Mouse (Mus musculus) embryonic facial prominence, embryonic 11.5 days (tissue): ENCODE data around the gene Enox1. TPM values are rescaled to one million over a fixed set of nuclear protein-coding genes. Genes with fewer than 3 reads are reported as not detected.

Experiments used
- ATAC-seq: fragments of 200-750 bp; cut with Nextera tagmentation; replicated peaks from 2 replicates; pipeline ENCODE4 v1.8.0; 2017; ENCODE audit warnings: low read depth; ENCODE audit not compliant: insufficient number of reproducible peaks, low FRiP score, low TSS enrichment
- DNase-seq: peaks from one replicate; pipeline ENCODE4 v3.0.0-alpha.2; 2015; ENCODE audit warnings: low spot score
- H3K27ac ChIP-seq: fragments of 300-500 bp; sonication (generic); replicated peaks from 2 replicates; pipeline ENCODE4 v1.5.1; 2014; ENCODE audit warnings: mild to moderate bottlenecking, low read depth, low read length, control low read depth
- H3K27me3 ChIP-seq: fragments of 300-500 bp; sonication (generic); 2 replicates; pipeline ENCODE4 v1.6.1; 2014; ENCODE audit warnings: mild to moderate bottlenecking, low read length, moderate library complexity, mixed read lengths; ENCODE audit not compliant: control insufficient read depth, insufficient read depth
- H3K36me3 ChIP-seq: fragments of 300-500 bp; sonication (generic); replicated peaks from 2 replicates; pipeline ENCODE4 v1.6.1; 2014; ENCODE audit warnings: low read depth, mild to moderate bottlenecking, low read length, moderate library complexity, mixed read lengths; ENCODE audit not compliant: control insufficient read depth, insufficient read depth
- H3K4me1 ChIP-seq: fragments of 300-500 bp; sonication (generic); 2 replicates; pipeline ENCODE4 v1.6.1; 2014; ENCODE audit warnings: low read length, mixed read lengths; ENCODE audit not compliant: control insufficient read depth, insufficient read depth
- H3K4me2 ChIP-seq: fragments of 300-500 bp; sonication (generic); 2 replicates; pipeline ENCODE4 v1.6.1; 2014; ENCODE audit warnings: low read depth, mild to moderate bottlenecking, control low read depth, low read length, moderate library complexity
- H3K4me3 ChIP-seq: fragments of 300-500 bp; sonication (generic); 2 replicates; pipeline ENCODE4 v1.5.1; 2014; ENCODE audit warnings: low read depth, low read length, control low read depth
- H3K9ac ChIP-seq: fragments of 300-500 bp; sonication (generic); replicated peaks from 2 replicates; pipeline ENCODE4 v1.6.1; 2014; ENCODE audit warnings: mild to moderate bottlenecking, control low read depth, low read length
- H3K9me3 ChIP-seq: fragments of 300-500 bp; sonication (generic); replicated peaks from 2 replicates; pipeline ENCODE4 v1.6.1; 2016; ENCODE audit warnings: mild to moderate bottlenecking, low read length, inconsistent platforms, mixed read lengths; ENCODE audit not compliant: control insufficient read depth
- WGBS: fragments of 180-500 bp; shearing (Covaris S2); extraction: QIAGEN DNeasy Blood & Tissue Kit; methylation state at CpG from one replicate; pipeline ENCODE4 v1.1.7; 2014; 5-methylcytosine and 5-hydroxymethylcytosine counted together
- polyA plus RNA-seq: library from polyadenylated mRNA; unstranded; fragments of >200 nt; fragmentation: Nextera tagmentation; extraction: Ambion mirVana; gene quantifications from 2 replicates; pipeline ENCODE4 v1.2.1, GENCODE M21; 2014

The Enox1 gene
- polyA plus RNA-seq, 1 experiment from 2014 or later, result 9.6 TPM

GRCm38 (mm10) chr14:77473501-77473900 is 316.9 kb downstream of the Enox1 start:
- 74% methylated on average over 4 of the region's 4 CpGs for WGBS
- H3K4me1 ChIP-seq, result no peaks in the 10 kb centered on the region
- no peaks in the 10 kb centered on the region for H3K36me3 ChIP-seq
- no peaks in the 10 kb centered on the region for H3K27me3 ChIP-seq
- H3K9ac ChIP-seq, result no peak overlapping the region
- no peak overlapping the region for H3K27ac ChIP-seq
- ATAC-seq (no peak), DNase-seq (no peak)
- H3K9me3 ChIP-seq, result no peaks in the 10 kb centered on the region
- no peak overlapping the region for H3K4me3 ChIP-seq
- no peak overlapping the region for H3K4me2 ChIP-seq

GRCm38 (mm10) chr14:77474026-77474425 is 317.5 kb downstream of the Enox1 start:
- no peak overlapping the region for H3K9ac ChIP-seq
- no peak for DNase-seq
- 44% methylated on average over 5 of the region's 5 CpGs for WGBS
- no peak for ATAC-seq
- H3K4me3 ChIP-seq, result no peak overlapping the region
- H3K36me3 ChIP-seq, result no peaks in the 10 kb centered on the region
- H3K4me2 ChIP-seq, result no peak overlapping the region
- H3K27me3 ChIP-seq, result no peaks in the 10 kb centered on the region
- H3K4me1 ChIP-seq, result no peaks in the 10 kb centered on the region
- H3K27ac ChIP-seq, result no peak overlapping the region
- no peaks in the 10 kb centered on the region for H3K9me3 ChIP-seq

GRCm38 (mm10) chr14:77475134-77475820 is 318.7 kb downstream of the Enox1 start:
- Histone ChIP-seq H3K4me1 (no peaks in the 10 kb centered on the region), H3K4me2 (no peak overlapping the region), H3K27me3 (no peaks in the 10 kb centered on the region), H3K36me3 (no peaks in the 10 kb centered on the region), H3K9me3 (no peaks in the 10 kb centered on the region), H3K4me3 (no peak overlapping the region), H3K9ac (no peak overlapping the region), H3K27ac (no peak overlapping the region)
- DNase-seq (no peak), ATAC-seq (no peak)
- 61% methylated on average over 11 of the region's 11 CpGs for WGBS

- Histone ChIP-seq H3K9me3 (no peaks in the 10 kb centered on the region), H3K4me2 (no peak overlapping the region), H3K27ac (no peak overlapping the region), H3K4me1 (no peaks in the 10 kb centered on the region), H3K9ac (no peak overlapping the region), H3K27me3 (no peaks in the 10 kb centered on the region), H3K36me3 (no peaks in the 10 kb centered on the region), H3K4me3 (no peak overlapping the region)
- ATAC-seq (no peak), DNase-seq (no peak)
- WGBS, result 73% methylated on average over 4 of the region's 4 CpGs
Measured at GRCm38 (mm10) chr14:77477704-77478103, 321.1 kb downstream of the Enox1 start.

- Histone ChIP-seq H3K4me1 (no peaks in the 10 kb centered on the region), H3K27me3 (no peaks in the 10 kb centered on the region), H3K9ac (no peak overlapping the region), H3K27ac (no peak overlapping the region), H3K9me3 (no peaks in the 10 kb centered on the region), H3K36me3 (no peaks in the 10 kb centered on the region), H3K4me3 (no peak overlapping the region), H3K4me2 (no peak overlapping the region)
- WGBS, result 86% methylated on average over 7 of the region's 7 CpGs
- no peak for ATAC-seq
- no peak for DNase-seq
Measured at GRCm38 (mm10) chr14:77478210-77478609, 321.6 kb downstream of the Enox1 start.

- Histone ChIP-seq H3K4me1 (no peaks in the 10 kb centered on the region), H3K27ac (no peak overlapping the region), H3K9me3 (no peaks in the 10 kb centered on the region), H3K4me2 (no peak overlapping the region), H3K9ac (no peak overlapping the region), H3K4me3 (no peak overlapping the region), H3K27me3 (no peaks in the 10 kb centered on the region), H3K36me3 (no peaks in the 10 kb centered on the region)
- ATAC-seq (no peak), DNase-seq (no peak)
- WGBS, result 88% methylated on average over 8 of the region's 8 CpGs
Measured at GRCm38 (mm10) chr14:77478692-77479091, 322.1 kb downstream of the Enox1 start.

GRCm38 (mm10) chr14:77483076-77483475 is 326.5 kb downstream of the Enox1 start:
- Histone ChIP-seq H3K4me3 (no peak overlapping the region), H3K27me3 (no peaks in the 10 kb centered on the region), H3K9ac (no peak overlapping the region), H3K4me1 (no peaks in the 10 kb centered on the region), H3K36me3 (no peaks in the 10 kb centered on the region), H3K9me3 (no peaks in the 10 kb centered on the region), H3K4me2 (no peak overlapping the region), H3K27ac (no peak overlapping the region)
- no peak for DNase-seq
- ATAC-seq, result no peak
- 41% methylated on average over 15 of the region's 15 CpGs for WGBS

- H3K27me3 ChIP-seq, result no peaks in the 10 kb centered on the region
- no peak for DNase-seq
- H3K4me2 ChIP-seq, result no peak overlapping the region
- H3K4me1 ChIP-seq, result no peaks in the 10 kb centered on the region
- 87% methylated on average over 8 of the region's 8 CpGs for WGBS
- no peaks in the 10 kb centered on the region for H3K9me3 ChIP-seq
- H3K27ac ChIP-seq, result no peak overlapping the region
- no peak overlapping the region for H3K4me3 ChIP-seq
- no peak overlapping the region for H3K9ac ChIP-seq
- ATAC-seq, result no peak
- H3K36me3 ChIP-seq, result no peaks in the 10 kb centered on the region
Measured at GRCm38 (mm10) chr14:77484951-77485447, 328.4 kb downstream of the Enox1 start.
